Comparison of ENCODE assay signal across 17 mouse cellular contexts in genomic region chr3:67116317-67116716, GRCm38 (mm10).
"Had no signal": no experiment of that assay in that cellular context is flagged by ENCODE, and none has a peak within 500 bp of the region (broad histone marks: within the 10 kb centered on the region; RNA-seq: fewer than 3 reads in every experiment).

No protein-coding gene starts in this region.

- H3K4me1 ChIP-seq: liver, embryonic 13.5 days; liver, embryonic 15.5 days; lung, embryonic 15.5 days; megakaryocyte, embryonic 14.5 days; neural tube, embryonic 12.5 days; stomach, embryonic 15.5 days had no signal

- ATAC-seq: liver, postnatal 0 days; lung, postnatal 0 days had no signal

- H3K27me3 ChIP-seq: liver, embryonic 13.5 days; liver, embryonic 15.5 days; lung, embryonic 15.5 days; megakaryocyte, embryonic 14.5 days; neural tube, embryonic 12.5 days; stomach, embryonic 15.5 days had no signal

- H3K4me3 ChIP-seq: liver, embryonic 13.5 days; liver, embryonic 15.5 days; lung, embryonic 15.5 days; megakaryocyte, embryonic 14.5 days; neural tube, embryonic 12.5 days; stomach, embryonic 15.5 days had no signal

- H3K9ac ChIP-seq: liver, embryonic 13.5 days; liver, embryonic 15.5 days; liver, postnatal 0 days; lung, embryonic 15.5 days; neural tube, embryonic 12.5 days; stomach, embryonic 15.5 days had no signal

- H3K4me2 ChIP-seq: liver, embryonic 11.5 days; liver, embryonic 13.5 days; liver, embryonic 15.5 days; lung, embryonic 15.5 days; neural tube, embryonic 12.5 days; stomach, embryonic 15.5 days had no signal

- H3K36me3 ChIP-seq: liver, embryonic 13.5 days; liver, embryonic 15.5 days; lung, embryonic 15.5 days; neural tube, embryonic 12.5 days; stomach, embryonic 15.5 days had no signal

- H3K27ac ChIP-seq: liver, embryonic 13.5 days; liver, embryonic 15.5 days; lung, embryonic 15.5 days; macrophage; neural tube, embryonic 12.5 days; stomach, embryonic 15.5 days; stomach, postnatal 0 days had no signal

- H3K9me3 ChIP-seq: liver, embryonic 13.5 days; liver, embryonic 15.5 days; lung, embryonic 15.5 days; megakaryocyte, embryonic 14.5 days; neural tube, embryonic 12.5 days; stomach, embryonic 15.5 days had no signal

- DNase-seq: liver, embryonic 13.5 days; liver, postnatal 0 days; lung, adult 2 months; lung, postnatal 14 days; lung, postnatal 36 days; right cerebral cortex, postnatal 14 days; thymus, adult 2 months; thymus, postnatal 36 days had no signal
